Mouse (Mus musculus) hindbrain, postnatal 0 days (tissue): ENCODE data around the gene Lmf1. TPM values are rescaled to one million over a fixed set of nuclear protein-coding genes. Genes with fewer than 3 reads are reported as not detected.
A peak's percentile ranks its signal among the peaks of the same experiment; 100 is the strongest.

Experiments used
- ATAC-seq: fragments of 200-750 bp; cut with Nextera tagmentation; 2 replicates; pipeline ENCODE4 v1.8.0; 2017; ENCODE audit warnings: mild to moderate bottlenecking, moderate TSS enrichment, moderate library complexity
- DNase-seq: peaks from one replicate; pipeline ENCODE4 v3.0.0-alpha.2; 2015; ENCODE audit warnings: low spot score
- H3K27ac ChIP-seq: fragments of 300-500 bp; sonication (generic); 2 replicates; pipeline ENCODE4 v1.5.1; 2014; ENCODE audit warnings: mild to moderate bottlenecking
- H3K27me3 ChIP-seq: fragments of 300-500 bp; sonication (generic); 2 replicates; pipeline ENCODE4 v1.6.1; 2014; ENCODE audit warnings: low read length, mixed read lengths; ENCODE audit not compliant: insufficient read depth
- H3K36me3 ChIP-seq: fragments of 300-500 bp; sonication (generic); 2 replicates; pipeline ENCODE4 v1.6.1; 2014; ENCODE audit warnings: low read length, mixed read lengths; ENCODE audit not compliant: insufficient read depth
- H3K4me1 ChIP-seq: fragments of 300-500 bp; sonication (generic); 2 replicates; pipeline ENCODE4 v1.6.1; 2014; ENCODE audit warnings: antibody characterized with exemption, low read length, mixed read lengths; ENCODE audit not compliant: insufficient read depth
- H3K4me2 ChIP-seq: fragments of 300-500 bp; sonication (generic); 2 replicates; pipeline ENCODE4 v1.6.1; 2014; ENCODE audit warnings: low read depth, mild to moderate bottlenecking, low read length, moderate library complexity, mixed read lengths
- H3K4me3 ChIP-seq: fragments of 300-500 bp; sonication (generic); 2 replicates; pipeline ENCODE4 v1.5.1; 2014; ENCODE audit warnings: low read length
- H3K9ac ChIP-seq: fragments of 300-500 bp; sonication (generic); replicated peaks from 2 replicates; pipeline ENCODE4 v1.6.1; 2014; ENCODE audit warnings: mild to moderate bottlenecking, low read length, moderate library complexity, mixed read lengths
- H3K9me3 ChIP-seq: fragments of 300-500 bp; sonication (generic); 2 replicates; pipeline ENCODE4 v1.6.1; 2016; ENCODE audit warnings: low read length, mixed read lengths
- CTCF ChIP-seq: IDR thresholded peaks from 2 replicates; pipeline ENCODE4 v1.5.1; 2016; ENCODE audit warnings: antibody characterized with exemption, control low read depth, low read depth
- WGBS: fragments of 180-500 bp; shearing (Covaris S2); extraction: QIAGEN DNeasy Blood & Tissue Kit; methylation state at CpG from one replicate; pipeline ENCODE4 v1.1.7; 2014; 5-methylcytosine and 5-hydroxymethylcytosine counted together
- polyA plus RNA-seq: library from polyadenylated mRNA; unstranded; fragments of >200 nt; fragmentation: Nextera tagmentation; extraction: Ambion mirVana; gene quantifications from 2 replicates; pipeline ENCODE4 v1.2.1, GENCODE M21; 2015
- total RNA-seq: library from RNA; depleted of rRNA; stranded (reverse); fragments of >200 nt; gene quantifications from 2 replicates; pipeline ENCODE4 v1.2.3, GENCODE M21; 2014

Gene Lmf1
- total and polyA plus RNA-seq, 2 experiments from 2014 or later, result 21.4 to 45.1 TPM

DNA sequence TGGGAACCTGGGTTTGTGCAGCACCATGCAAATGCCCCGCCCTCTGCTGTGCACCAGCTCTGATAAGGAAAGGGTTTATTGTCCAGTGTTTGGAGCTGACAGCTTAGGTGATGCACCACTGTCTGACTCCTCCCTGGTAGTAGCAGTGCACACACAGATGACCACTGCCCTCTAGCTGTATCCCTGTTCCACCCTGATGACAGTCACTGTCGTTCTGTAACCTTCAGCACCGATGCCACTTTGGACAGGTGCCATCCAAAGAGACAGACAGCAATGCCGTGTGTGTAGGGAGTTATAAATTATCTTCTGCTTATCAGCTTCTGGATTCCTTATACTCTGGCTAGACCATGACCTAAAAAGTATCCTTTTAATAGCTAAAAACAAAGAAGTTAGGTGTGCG lies 16.6 kb downstream of the Lmf1 start:
- no peak for ATAC-seq
- no peak for DNase-seq
- Histone ChIP-seq H3K27ac (no peak overlapping the region), H3K4me1 (no peaks in the 10 kb centered on the region), H3K9me3 (no peaks in the 10 kb centered on the region), H3K36me3 (no peaks in the 10 kb centered on the region), H3K4me3 (no peak overlapping the region), H3K27me3 (no peaks in the 10 kb centered on the region), H3K9ac (no peak overlapping the region), H3K4me2 (no peak overlapping the region)
- 73% methylated on average over 5 of the region's 5 CpGs for WGBS
- peak; percentile 45 for TF ChIP-seq CTCF

DNA sequence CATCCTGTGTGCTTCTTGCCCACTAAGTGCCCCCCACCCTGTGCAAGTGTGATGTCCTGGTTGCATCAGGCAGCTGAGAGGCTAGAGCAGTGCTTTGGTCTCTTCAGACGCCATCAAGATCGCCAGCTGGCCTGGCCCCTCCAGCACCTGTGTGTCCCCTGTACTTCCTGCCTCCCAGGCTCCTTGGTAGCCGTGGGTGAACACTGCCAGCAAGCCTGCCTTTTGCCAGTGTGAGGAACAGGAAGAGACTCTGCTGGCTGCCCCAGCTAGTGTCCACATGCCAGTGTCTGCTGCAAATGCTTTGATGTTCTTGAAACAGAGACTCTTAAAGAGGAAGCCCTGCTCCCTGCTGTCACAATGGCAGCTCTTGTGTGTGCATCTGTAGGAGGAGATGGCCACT lies 18.7 kb downstream of the Lmf1 start:
- no peak for TF ChIP-seq CTCF
- H3K27ac ChIP-seq, result no peak overlapping the region; the same call in 1 of the 2 replicates
- no peaks in the 10 kb centered on the region for H3K36me3 ChIP-seq
- peak; percentile 50; the same call in 1 of the 2 replicates for ATAC-seq
- no peaks in the 10 kb centered on the region for H3K9me3 ChIP-seq
- H3K27me3 ChIP-seq, result no peaks in the 10 kb centered on the region
- H3K9ac ChIP-seq, result no peak overlapping the region
- WGBS, result 36% methylated on average over 3 of the region's 3 CpGs
- H3K4me1 ChIP-seq, result no peaks in the 10 kb centered on the region
- DNase-seq, result no peak
- H3K4me2 ChIP-seq, result no peak overlapping the region
- H3K4me3 ChIP-seq, result no peak overlapping the region

DNA sequence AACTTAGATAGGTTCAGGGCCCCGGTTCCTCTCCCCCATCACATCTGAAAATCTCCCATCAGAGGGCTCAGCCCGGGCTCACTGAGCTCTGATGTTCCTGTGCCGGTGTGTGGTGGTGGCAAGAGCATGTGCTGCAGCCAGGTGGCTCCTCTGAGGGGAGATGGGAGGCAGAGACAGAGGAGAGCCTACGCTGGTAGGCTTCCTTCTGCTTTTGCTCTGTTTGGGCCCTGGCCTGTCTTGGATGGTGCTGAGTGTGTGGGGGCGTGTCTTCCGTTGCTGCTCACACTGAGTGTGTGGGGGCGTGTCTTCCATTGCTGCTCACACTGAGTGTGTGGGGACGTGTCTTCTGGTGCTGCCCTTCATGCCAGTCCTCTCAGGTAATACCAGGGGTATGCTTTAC lies 23.5 kb downstream of the Lmf1 start:
- ATAC-seq (no peak), DNase-seq (no peak)
- 79% methylated on average over 8 of the region's 8 CpGs for WGBS
- H3K27me3 ChIP-seq, result no peaks in the 10 kb centered on the region
- H3K4me1 ChIP-seq, result no peaks in the 10 kb centered on the region
- no peaks in the 10 kb centered on the region for H3K9me3 ChIP-seq
- no peak overlapping the region for H3K9ac ChIP-seq
- no peaks in the 10 kb centered on the region for H3K36me3 ChIP-seq
- H3K27ac ChIP-seq, result no peak overlapping the region
- TF ChIP-seq CTCF, result no peak
- H3K4me3 ChIP-seq, result no peak overlapping the region
- H3K4me2 ChIP-seq, result no peak overlapping the region

DNA sequence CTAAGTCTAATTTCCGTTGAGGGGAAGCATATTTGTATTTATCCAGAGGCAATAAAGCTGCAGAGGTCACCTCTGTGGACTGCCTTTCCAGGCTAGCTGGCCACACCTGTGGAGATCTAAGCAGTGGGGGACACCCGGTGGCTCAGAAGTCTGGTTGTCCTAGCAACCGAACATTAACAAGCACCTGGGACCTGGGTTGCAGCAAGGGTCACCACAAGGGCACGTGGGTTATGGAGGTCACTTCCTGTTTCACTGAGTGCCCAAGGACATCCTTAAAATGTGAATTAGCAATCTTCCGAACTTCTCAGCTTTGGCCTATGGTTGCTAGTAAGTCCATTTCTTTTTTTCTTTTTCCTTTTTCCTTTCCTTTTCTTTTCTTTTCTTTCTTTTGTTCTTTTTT lies 25.3 kb downstream of the Lmf1 start:
- DNase-seq (no peak), ATAC-seq (no peak)
- Histone ChIP-seq H3K4me3 (no peak overlapping the region), H3K9ac (no peak overlapping the region), H3K9me3 (no peaks in the 10 kb centered on the region), H3K27me3 (no peaks in the 10 kb centered on the region), H3K27ac (no peak overlapping the region), H3K4me1 (peaks cover 5% of the 10 kb centered on the region; the same call in 1 of the 2 replicates), H3K4me2 (no peak overlapping the region), H3K36me3 (no peaks in the 10 kb centered on the region)
- TF ChIP-seq CTCF, result no peak
- WGBS, result 66% methylated on average over 5 of the region's 5 CpGs

DNA sequence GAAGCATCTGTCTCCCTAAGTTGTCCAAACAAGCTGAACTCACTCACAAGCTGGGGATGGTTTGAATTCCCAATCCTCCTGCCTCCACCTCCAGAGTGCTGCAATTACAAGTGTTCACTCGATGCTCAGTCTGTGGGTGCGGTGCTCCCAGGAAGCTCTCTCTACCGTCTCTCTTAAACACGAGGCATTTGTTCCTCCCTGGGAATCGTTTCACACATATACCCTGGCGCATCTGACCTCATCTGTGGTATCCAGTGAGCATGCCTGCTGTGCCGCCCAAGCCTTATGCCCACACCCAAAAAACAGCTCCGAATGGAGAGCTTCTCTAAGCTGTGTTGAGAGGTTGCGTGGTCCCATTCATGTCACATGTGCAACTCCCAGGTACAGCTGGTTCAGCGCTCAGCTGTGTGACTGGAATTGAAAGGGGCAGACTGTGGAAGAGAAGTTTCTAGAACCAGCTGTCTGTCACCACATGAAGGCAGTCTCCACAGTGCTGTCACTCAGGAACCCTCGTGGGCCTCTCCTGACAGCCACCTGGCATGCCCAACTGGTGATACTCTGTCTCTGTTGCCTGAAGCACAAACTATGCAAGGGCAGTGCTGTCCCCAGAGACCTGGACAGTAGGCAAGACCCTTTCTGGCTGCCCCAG lies 29.4 kb downstream of the Lmf1 start:
- DNase-seq (no peak), ATAC-seq (peak; percentile 21; the same call in 1 of the 2 replicates)
- H3K36me3 ChIP-seq, result no peaks in the 10 kb centered on the region
- no peak for TF ChIP-seq CTCF
- no peak overlapping the region for H3K9ac ChIP-seq
- H3K27me3 ChIP-seq, result no peaks in the 10 kb centered on the region
- H3K4me2 ChIP-seq, result no peak overlapping the region
- peak overlapping the region; percentile 8; the same call in 1 of the 2 replicates for H3K27ac ChIP-seq
- no peak overlapping the region for H3K4me3 ChIP-seq
- WGBS, result 71% methylated on average over 11 of the region's 11 CpGs
- peaks cover 16% of the 10 kb centered on the region for H3K4me1 ChIP-seq
- H3K9me3 ChIP-seq, result no peaks in the 10 kb centered on the region

DNA sequence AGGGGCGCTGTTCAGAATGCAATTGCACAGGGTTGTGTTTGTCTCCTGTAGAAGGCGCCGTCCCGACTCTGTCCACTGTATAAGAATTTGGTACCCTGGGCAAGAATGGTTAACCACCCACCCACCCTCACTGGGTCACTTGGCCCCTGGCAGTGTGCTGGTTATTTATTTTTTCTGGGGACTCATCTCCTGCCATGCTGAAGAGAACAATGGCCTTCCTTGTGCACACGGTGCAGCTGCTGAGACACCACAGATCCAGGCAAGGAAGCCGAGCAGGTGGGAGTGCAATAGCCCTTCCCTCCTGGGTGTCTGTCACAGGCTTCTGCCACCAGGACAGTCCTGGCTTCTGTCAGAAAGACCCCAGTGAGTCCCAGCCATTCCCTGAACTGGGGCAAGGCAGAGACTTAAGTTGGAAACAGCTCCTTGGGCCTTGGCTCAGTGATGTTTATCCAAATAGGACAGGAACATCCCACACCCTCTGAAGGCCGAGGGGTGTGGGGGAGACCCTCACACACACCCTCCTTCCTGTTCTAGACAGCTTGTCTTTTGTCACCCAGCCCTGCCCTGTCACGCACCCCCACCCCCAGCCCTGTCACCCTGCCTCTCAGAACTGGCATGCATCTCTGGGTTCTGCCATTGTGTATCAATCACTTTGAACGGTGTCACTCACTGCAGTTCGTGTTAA lies 30.1 kb downstream of the Lmf1 start:
- Histone ChIP-seq H3K4me1 (peaks cover 16% of the 10 kb centered on the region), H3K9me3 (no peaks in the 10 kb centered on the region), H3K9ac (no peak overlapping the region), H3K36me3 (no peaks in the 10 kb centered on the region), H3K27ac (peak overlapping the region; percentile 33), H3K4me2 (no peak overlapping the region), H3K4me3 (no peak overlapping the region), H3K27me3 (no peaks in the 10 kb centered on the region)
- 44% methylated on average over 10 of the region's 10 CpGs for WGBS
- peak; percentile 62; the same call in 1 of the 2 replicates for ATAC-seq
- peak; percentile 45 for DNase-seq
- TF ChIP-seq CTCF, result no peak

DNA sequence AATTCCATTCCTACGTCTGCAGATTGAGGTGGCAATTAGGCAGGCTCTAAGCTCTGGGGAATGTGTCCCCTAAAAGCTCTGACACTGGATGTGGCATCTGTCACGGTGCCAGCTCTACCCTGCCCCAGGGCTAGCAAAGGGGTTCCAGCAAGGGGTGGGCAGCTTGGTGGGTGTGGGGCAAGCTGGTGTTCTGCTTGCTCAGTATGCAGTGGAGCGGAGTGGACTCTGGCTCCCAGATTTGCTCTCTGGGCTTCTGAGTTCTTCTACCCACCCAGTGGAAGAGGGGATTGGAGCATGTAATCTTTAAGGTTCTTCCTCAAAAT lies 30.6 kb downstream of the Lmf1 start:
- peaks cover 16% of the 10 kb centered on the region for H3K4me1 ChIP-seq
- H3K27me3 ChIP-seq, result no peaks in the 10 kb centered on the region
- TF ChIP-seq CTCF, result no peak
- WGBS, result 40% methylated on average over 3 of the region's 3 CpGs
- H3K9ac ChIP-seq, result no peak overlapping the region
- 0 out of 2 replicates have a peak, but pooled peaks have one; percentile 4 for ATAC-seq
- no peaks in the 10 kb centered on the region for H3K9me3 ChIP-seq
- H3K36me3 ChIP-seq, result no peaks in the 10 kb centered on the region
- no peak overlapping the region for H3K4me3 ChIP-seq
- H3K27ac ChIP-seq, result peak overlapping the region; percentile 33
- no peak overlapping the region for H3K4me2 ChIP-seq
- DNase-seq, result peak; percentile 18
